Mouse (Mus musculus) thymus, postnatal 0 days (tissue): ENCODE measurements around the gene Lman1l. TPM values are rescaled to one million over a fixed set of nuclear protein-coding genes. Genes with fewer than 3 reads are reported as not detected.

Experiments used
- DNase-seq: peaks from one replicate; pipeline ENCODE4 v3.0.0-alpha.2; 2015; ENCODE audit warnings: low spot score
- polyA plus RNA-seq: library from polyadenylated mRNA; unstranded; fragments of >200 nt; fragmentation: Nextera tagmentation; extraction: Ambion mirVana; gene quantifications from 2 replicates; pipeline ENCODE4 v1.2.1, GENCODE M21; 2015

Gene Lman1l
- polyA plus RNA-seq, 1 experiment from 2014 or later: 0.16 TPM

GRCm38 (mm10) chr9:57625674-57626500 is 5.3 kb upstream of the Lman1l start:
- no peak for DNase-seq

- no peak for DNase-seq
Measured at GRCm38 (mm10) chr9:57624295-57624694, 3.7 kb upstream of the Lman1l start.

- DNase-seq: no peak
Measured at GRCm38 (mm10) chr9:57618854-57619253, 1.7 kb downstream of the Lman1l start.

- peak; percentile 31 for DNase-seq
Measured at GRCm38 (mm10) chr9:57617556-57618169, 2.9 kb downstream of the Lman1l start.

- no peak for DNase-seq
Measured at GRCm38 (mm10) chr9:57614786-57615185, 5.8 kb downstream of the Lman1l start.

GRCm38 (mm10) chr9:57613975-57614374 is 6.6 kb downstream of the Lman1l start:
- no peak for DNase-seq

GRCm38 (mm10) chr9:57612587-57612986 is 8.0 kb downstream of the Lman1l start:
- DNase-seq: no peak

GRCm38 (mm10) chr9:57610359-57610826 is 10.2 kb downstream of the Lman1l start:
- no peak for DNase-seq

GRCm38 (mm10) chr9:57609803-57610202 is 10.8 kb downstream of the Lman1l start:
- no peak for DNase-seq

GRCm38 (mm10) chr9:57606139-57606851 is 14.3 kb downstream of the Lman1l start, which contains the start of gene Cplx3:
Cplx3 (minus strand) TSS chr9:57606281.
- peak; percentile 54 for DNase-seq

- DNase-seq: no peak
Measured at GRCm38 (mm10) chr9:57605503-57605902, 15.1 kb downstream of the Lman1l start.

- no peak for DNase-seq
Measured at GRCm38 (mm10) chr9:57604875-57605274, 15.7 kb downstream of the Lman1l start.

- no peak for DNase-seq
Measured at GRCm38 (mm10) chr9:57602098-57602497, 18.5 kb downstream of the Lman1l start.

GRCm38 (mm10) chr9:57601353-57601706 is 19.2 kb downstream of the Lman1l start:
- no peak for DNase-seq

GRCm38 (mm10) chr9:57600620-57601352 is 19.8 kb downstream of the Lman1l start:
- DNase-seq: no peak

- DNase-seq: no peak
Measured at GRCm38 (mm10) chr9:57598851-57599563, 21.6 kb downstream of the Lman1l start.

- DNase-seq: no peak
Measured at GRCm38 (mm10) chr9:57597929-57598382, 22.6 kb downstream of the Lman1l start.

GRCm38 (mm10) chr9:57597265-57597664 is 23.3 kb downstream of the Lman1l start:
- DNase-seq: no peak

- DNase-seq: no peak
Measured at GRCm38 (mm10) chr9:57594174-57594509, 26.4 kb downstream of the Lman1l start.

- no peak for DNase-seq
Measured at GRCm38 (mm10) chr9:57593454-57594173, 27.0 kb downstream of the Lman1l start.
